Mouse (Mus musculus) kidney, adult 2 months (tissue): ENCODE results near the gene Rnf126. TPM values are rescaled to one million over a fixed set of nuclear protein-coding genes. Genes with fewer than 3 reads are reported as not detected.

Experiments
- DNase-seq: peaks from one replicate; pipeline ENCODE4 v3.0.0; 2021
- H3K27ac ChIP-seq: fragments of 200-500 bp; 2 replicates; pipeline ENCODE4 v1.5.1; 2012; ENCODE audit warnings: low read depth, low read length, control low read depth, inconsistent platforms; ENCODE audit not compliant: insufficient read depth
- H3K27me3 ChIP-seq: fragments of 200-500 bp; replicated peaks from 2 replicates; pipeline ENCODE4 v1.6.1; 2012; ENCODE audit warnings: mild to moderate bottlenecking, moderate library complexity, low read length, inconsistent platforms; ENCODE audit not compliant: control insufficient read depth, insufficient read depth
- H3K36me3 ChIP-seq: fragments of 200-500 bp; 2 replicates; pipeline ENCODE4 v1.6.1; 2012; ENCODE audit warnings: mild to moderate bottlenecking, moderate library complexity, low read length, inconsistent platforms; ENCODE audit not compliant: control insufficient read depth, insufficient read depth
- H3K4me1 ChIP-seq: fragments of 200-500 bp; 2 replicates; pipeline ENCODE4 v1.6.1; 2011; ENCODE audit warnings: low read length; ENCODE audit not compliant: control insufficient read depth, insufficient read depth
- H3K4me3 ChIP-seq: fragments of 200-500 bp; 2 replicates; pipeline ENCODE4 v1.5.1; 2011; ENCODE audit warnings: mild to moderate bottlenecking, low read depth, low read length, control low read depth; ENCODE audit not compliant: insufficient read depth
- CTCF ChIP-seq: fragments of 200-500 bp; conservative IDR thresholded peaks from 2 replicates; pipeline ENCODE4 v1.5.1; 2011; ENCODE audit warnings: low read depth, mild to moderate bottlenecking, control low read depth, low read length, moderate library complexity, mixed read lengths; ENCODE audit not compliant: insufficient read depth, insufficient read length
- POLR2A ChIP-seq: fragments of 200-500 bp; IDR thresholded peaks from one replicate; pipeline ENCODE4 v1.6.1; 2011; ENCODE audit warnings: low read depth, low read length, control low read depth
- WGBS: fragments of 180-500 bp; shearing (Covaris S2); methylation state at CpG from one replicate; pipeline ENCODE4 v1.1.7; 2018; 5-methylcytosine and 5-hydroxymethylcytosine counted together
- polyA plus RNA-seq: library from polyadenylated mRNA; depleted of rRNA; stranded (reverse); fragments of >200 nt; gene quantifications from 2 replicates; pipeline ENCODE4 v1.2.3, GENCODE M21; 2012

Rnf126 gene
- polyA plus RNA-seq, 1 experiment = 90.2 TPM

GRCm38 (mm10) chr10:79806972-79807371 is 40.2 kb upstream of the Rnf126 start:
- TF ChIP-seq CTCF (no peak), POLR2A (no peak)
- H3K27ac ChIP-seq = 0 out of 2 replicates have a peak overlapping the region, but pooled peaks have one; percentile 9
- DNase-seq = peak; percentile 66
- peaks cover 14% of the 10 kb centered on the region for H3K4me1 ChIP-seq
- 68% methylated on average over 10 of the region's 10 CpGs for WGBS
- H3K36me3 ChIP-seq = no peaks in the 10 kb centered on the region; the same call in 1 of the 2 replicates
- peak overlapping the region; percentile 21; the same call in 1 of the 2 replicates for H3K4me3 ChIP-seq
- H3K27me3 ChIP-seq = no peaks in the 10 kb centered on the region

GRCm38 (mm10) chr10:79806331-79806730 is 39.6 kb upstream of the Rnf126 start:
- TF ChIP-seq POLR2A (no peak), CTCF (no peak)
- 0 out of 2 replicates have a peak overlapping the region, but pooled peaks have one; percentile 13 for H3K4me3 ChIP-seq
- no peak for DNase-seq
- H3K27ac ChIP-seq = peak overlapping the region; percentile 42
- no peaks in the 10 kb centered on the region; the same call in 1 of the 2 replicates for H3K36me3 ChIP-seq
- peaks cover 16% of the 10 kb centered on the region for H3K4me1 ChIP-seq
- WGBS = 81% methylated on average over 9 of the region's 9 CpGs
- no peaks in the 10 kb centered on the region for H3K27me3 ChIP-seq

GRCm38 (mm10) chr10:79805636-79806035 is 38.9 kb upstream of the Rnf126 start:
- no peak for TF ChIP-seq CTCF
- 43% methylated on average over 11 of the region's 11 CpGs for WGBS
- Histone ChIP-seq H3K4me1 (peaks cover 21% of the 10 kb centered on the region), H3K4me3 (no peak overlapping the region), H3K27ac (peak overlapping the region; percentile 42; the same call in 1 of the 2 replicates), H3K36me3 (no peaks in the 10 kb centered on the region; the same call in 1 of the 2 replicates), H3K27me3 (no peaks in the 10 kb centered on the region)
- peak; percentile 90 for DNase-seq

GRCm38 (mm10) chr10:79803716-79804323 is 37.1 kb upstream of the Rnf126 start:
- DNase-seq = peak; percentile 45
- Histone ChIP-seq H3K27ac (no peak overlapping the region), H3K4me1 (peaks cover 27% of the 10 kb centered on the region), H3K36me3 (no peaks in the 10 kb centered on the region), H3K27me3 (no peaks in the 10 kb centered on the region), H3K4me3 (no peak overlapping the region)
- WGBS = 38% methylated on average over 29 of the region's 29 CpGs
- TF ChIP-seq POLR2A (no peak), CTCF (no peak)

GRCm38 (mm10) chr10:79802331-79802971 is 35.7 kb upstream of the Rnf126 start:
- TF ChIP-seq CTCF (no peak), POLR2A (no peak)
- WGBS = 24% methylated on average over 11 of the region's 11 CpGs
- DNase-seq = peak; percentile 92
- H3K27me3 ChIP-seq = no peaks in the 10 kb centered on the region
- H3K36me3 ChIP-seq = no peaks in the 10 kb centered on the region
- no peak overlapping the region for H3K4me3 ChIP-seq
- peak overlapping the region; percentile 93 for H3K27ac ChIP-seq
- H3K4me1 ChIP-seq = peaks cover 34% of the 10 kb centered on the region

- peak overlapping the region; percentile 86 for H3K27ac ChIP-seq
- WGBS = 32% methylated on average over 3 of the region's 3 CpGs
Measured at GRCm38 (mm10) chr10:79801837-79802236, 35.1 kb upstream of the Rnf126 start.

GRCm38 (mm10) chr10:79800508-79800907 is 33.8 kb upstream of the Rnf126 start:
- no peaks in the 10 kb centered on the region for H3K27me3 ChIP-seq
- H3K27ac ChIP-seq = 0 out of 2 replicates have a peak overlapping the region, but pooled peaks have one; percentile 8
- H3K4me3 ChIP-seq = no peak overlapping the region
- H3K36me3 ChIP-seq = no peaks in the 10 kb centered on the region
- TF ChIP-seq POLR2A = no peak
- TF ChIP-seq CTCF = no peak
- peak; percentile 80 for DNase-seq
- peaks cover 35% of the 10 kb centered on the region for H3K4me1 ChIP-seq
- WGBS = 56% methylated on average over 11 of the region's 11 CpGs

More at GRCm38 (mm10) chr10:79801837-79802236, 35.1 kb upstream of the Rnf126 start:
- TF ChIP-seq CTCF = no peak
- no peak for TF ChIP-seq POLR2A
- Histone ChIP-seq H3K36me3 (no peaks in the 10 kb centered on the region), H3K4me3 (no peak overlapping the region), H3K4me1 (peaks cover 35% of the 10 kb centered on the region), H3K27me3 (no peaks in the 10 kb centered on the region)
- DNase-seq = peak; percentile 90
